30 mouse cellular contexts compared by ENCODE assay signal in the genomic region with DNA sequence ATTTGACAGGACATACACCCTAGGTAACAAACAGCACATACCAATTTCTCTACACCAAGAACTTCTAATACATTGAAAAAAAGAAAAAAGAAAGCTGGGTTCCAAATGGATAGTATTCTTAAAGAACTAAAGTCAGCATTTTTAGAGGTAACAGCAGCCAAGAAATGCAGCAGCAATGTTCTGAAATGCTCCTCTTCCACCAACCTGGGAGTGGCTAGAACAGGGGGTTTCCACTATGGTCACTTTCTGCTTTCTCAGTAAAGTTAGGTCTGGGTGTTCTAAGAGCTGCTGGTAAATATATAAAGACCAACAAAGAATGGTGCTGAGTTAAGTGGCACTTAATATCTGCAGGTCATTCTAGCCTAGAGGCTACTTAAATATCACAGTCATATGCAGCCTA.
"Had no signal": no experiment of that assay in that cellular context is flagged by ENCODE, and none has a peak within 500 bp of the region (broad histone marks: within the 10 kb centered on the region; RNA-seq: fewer than 3 reads in every experiment).

No protein-coding gene starts in this region.

- H3K9me3 ChIP-seq: limb, embryonic 10.5 days; limb, embryonic 12.5 days; limb, embryonic 13.5 days; limb, embryonic 15.5 days; liver, embryonic 12.5 days; liver, embryonic 13.5 days; liver, embryonic 15.5 days; lung, embryonic 15.5 days; megakaryocyte, embryonic 14.5 days; midbrain, embryonic 10.5 days; midbrain, embryonic 12.5 days; midbrain, embryonic 13.5 days; midbrain, embryonic 15.5 days; neural tube, embryonic 12.5 days had no signal

- H3K4me1 ChIP-seq: limb, embryonic 10.5 days; limb, embryonic 12.5 days; limb, embryonic 13.5 days; limb, embryonic 15.5 days; lung, embryonic 15.5 days; midbrain, embryonic 10.5 days; midbrain, embryonic 12.5 days; midbrain, embryonic 13.5 days; midbrain, embryonic 15.5 days; neural tube, embryonic 12.5 days had no signal

- H3K27me3 ChIP-seq: limb, embryonic 12.5 days; limb, embryonic 13.5 days; limb, embryonic 15.5 days; liver, embryonic 12.5 days; liver, embryonic 13.5 days; liver, embryonic 15.5 days; lung, embryonic 15.5 days; megakaryocyte, embryonic 14.5 days; midbrain, embryonic 12.5 days; midbrain, embryonic 13.5 days; midbrain, embryonic 15.5 days; neural tube, embryonic 12.5 days had no signal

- H3K9ac ChIP-seq: limb, embryonic 12.5 days; limb, embryonic 13.5 days; limb, embryonic 15.5 days; liver, embryonic 12.5 days; liver, embryonic 13.5 days; liver, embryonic 14.5 days; liver, embryonic 15.5 days; liver, postnatal 0 days; lung, embryonic 14.5 days; lung, embryonic 15.5 days; midbrain, embryonic 12.5 days; midbrain, embryonic 13.5 days; midbrain, embryonic 15.5 days; neural tube, embryonic 12.5 days had no signal

- H3K4me2 ChIP-seq: limb, embryonic 12.5 days; limb, embryonic 13.5 days; limb, embryonic 15.5 days; liver, embryonic 11.5 days; liver, embryonic 12.5 days; liver, embryonic 13.5 days; liver, embryonic 15.5 days; lung, embryonic 14.5 days; lung, embryonic 15.5 days; midbrain, embryonic 11.5 days; midbrain, embryonic 12.5 days; midbrain, embryonic 13.5 days; midbrain, embryonic 15.5 days; neural tube, embryonic 12.5 days had no signal

- DNase-seq: left cerebral cortex, postnatal 4 days; liver; liver, embryonic 13.5 days; liver, postnatal 0 days; lung, adult 18-20 months; lung, adult 2 months; lung, embryonic 14.5 days; lung, postnatal 10 days; lung, postnatal 14 days; lung, postnatal 36 days; lung, postnatal 4 days; midbrain, embryonic 14.5 days had no signal

- H3K4me3 ChIP-seq: limb, embryonic 10.5 days; limb, embryonic 12.5 days; limb, embryonic 13.5 days; limb, embryonic 15.5 days; liver, embryonic 12.5 days; liver, embryonic 13.5 days; liver, embryonic 15.5 days; lung, embryonic 15.5 days; megakaryocyte, embryonic 14.5 days; midbrain, embryonic 10.5 days; midbrain, embryonic 12.5 days; midbrain, embryonic 13.5 days; midbrain, embryonic 15.5 days; myocyte; neural tube, embryonic 12.5 days had no signal

- H3K27ac ChIP-seq: limb, embryonic 10.5 days; limb, embryonic 12.5 days; limb, embryonic 13.5 days; limb, embryonic 15.5 days; liver, embryonic 12.5 days; liver, embryonic 13.5 days; liver, embryonic 14.5 days; liver, embryonic 15.5 days; lung, embryonic 15.5 days; macrophage; midbrain, embryonic 10.5 days; midbrain, embryonic 12.5 days; midbrain, embryonic 13.5 days; midbrain, embryonic 15.5 days; neural tube, embryonic 12.5 days had no signal
